Mouse (Mus musculus) ovary, adult 18-20 months (tissue): Measurements from ENCODE around the gene Jsrp1.

Experiments used
- DNase-seq: peaks from one replicate; pipeline ENCODE4 v3.0.0; 2022; ENCODE audit warnings: low spot score, mixed read lengths

The Jsrp1 gene

GRCm38 (mm10) chr10:80792175-80793032 lies 20.9 kb downstream of the Jsrp1 start:
- DNase-seq: peak; percentile 60

- no peak for DNase-seq
These were observed 21.7 kb downstream of the Jsrp1 start for GRCm38 (mm10) chr10:80791476-80792174.

- DNase-seq: no peak
These were observed 22.4 kb downstream of the Jsrp1 start for GRCm38 (mm10) chr10:80790761-80791404.

GRCm38 (mm10) chr10:80787517-80787916 lies 25.8 kb downstream of the Jsrp1 start:
- no peak for DNase-seq

GRCm38 (mm10) chr10:80785963-80786362 lies 27.3 kb downstream of the Jsrp1 start:
- DNase-seq: no peak

- DNase-seq: no peak
These were observed 28.4 kb downstream of the Jsrp1 start for GRCm38 (mm10) chr10:80784871-80785270.

GRCm38 (mm10) chr10:80784302-80784701 lies 29.0 kb downstream of the Jsrp1 start:
- DNase-seq: no peak

GRCm38 (mm10) chr10:80779565-80779964 lies 33.7 kb downstream of the Jsrp1 start:
- DNase-seq: peak; percentile 39

- DNase-seq: no peak
These were observed 36.2 kb downstream of the Jsrp1 start for GRCm38 (mm10) chr10:80777123-80777522.

GRCm38 (mm10) chr10:80776358-80776869 lies 36.9 kb downstream of the Jsrp1 start:
- DNase-seq: no peak

- DNase-seq: no peak
These were observed 37.6 kb downstream of the Jsrp1 start for GRCm38 (mm10) chr10:80775731-80776130.

GRCm38 (mm10) chr10:80774981-80775380 lies 38.3 kb downstream of the Jsrp1 start:
- DNase-seq: no peak

- peak; percentile 70 for DNase-seq
These were observed 38.7 kb downstream of the Jsrp1 start for GRCm38 (mm10) chr10:80774549-80774948.

GRCm38 (mm10) chr10:80773816-80774215 lies 39.5 kb downstream of the Jsrp1 start:
- no peak for DNase-seq

GRCm38 (mm10) chr10:80768365-80768764 lies 44.9 kb downstream of the Jsrp1 start:
- DNase-seq: no peak

- no peak for DNase-seq
These were observed 47.0 kb downstream of the Jsrp1 start for GRCm38 (mm10) chr10:80766161-80766815.

GRCm38 (mm10) chr10:80765746-80766145 lies 47.6 kb downstream of the Jsrp1 start:
- DNase-seq: peak; percentile 47

GRCm38 (mm10) chr10:80763502-80763901 lies 49.8 kb downstream of the Jsrp1 start:
- no peak for DNase-seq

GRCm38 (mm10) chr10:80761821-80762220 lies 51.5 kb downstream of the Jsrp1 start:
- DNase-seq: no peak

- DNase-seq: no peak
These were observed 52.4 kb downstream of the Jsrp1 start for GRCm38 (mm10) chr10:80760596-80761524.

- no peak for DNase-seq
These were observed 54.6 kb downstream of the Jsrp1 start for GRCm38 (mm10) chr10:80758651-80759050.
